Mouse (Mus musculus) thymus, adult 2 months (tissue): ENCODE measurements around the gene Ect2l.

Experiments
- CTCF ChIP-seq: fragments of 200-500 bp; IDR thresholded peaks from 2 replicates; pipeline ENCODE4 v1.5.1; 2012; ENCODE audit warnings: mild to moderate bottlenecking, control low read depth, low read length, moderate library complexity, borderline replicate concordance; ENCODE audit not compliant: control insufficient read depth, poor library complexity, insufficient read depth; ENCODE audit errors: extremely low read depth
- POLR2A ChIP-seq: fragments of 200-500 bp; IDR thresholded peaks from 2 replicates; pipeline ENCODE4 v1.6.1; 2012; ENCODE audit warnings: mild to moderate bottlenecking, low read length, control low read depth, moderate library complexity; ENCODE audit not compliant: control insufficient read depth, poor library complexity, insufficient read depth; ENCODE audit errors: extremely low read depth

DNA sequence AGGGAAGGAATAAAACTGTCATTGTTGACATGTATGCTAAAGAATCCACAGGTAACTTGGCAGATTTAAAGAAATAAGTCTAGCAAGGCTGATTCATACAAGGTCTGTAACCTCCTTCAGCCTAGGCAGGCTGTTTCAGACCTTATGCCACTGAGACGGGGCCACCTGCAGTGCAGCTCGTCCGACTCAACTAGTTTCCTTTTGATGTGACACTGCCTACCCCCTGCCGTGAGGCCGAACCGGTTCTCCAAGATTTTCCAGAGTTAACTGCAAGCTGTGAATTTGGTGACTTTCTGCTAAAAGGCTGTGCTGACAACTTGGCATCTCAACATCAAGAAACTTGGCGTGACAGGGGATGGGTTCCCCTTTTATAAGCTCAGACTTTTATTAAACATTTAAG is 6.6 kb downstream of the Ect2l start:
- TF ChIP-seq CTCF (no peak), POLR2A (no peak)
